8 mouse cellular contexts compared by ENCODE assay signal in the genomic region with DNA sequence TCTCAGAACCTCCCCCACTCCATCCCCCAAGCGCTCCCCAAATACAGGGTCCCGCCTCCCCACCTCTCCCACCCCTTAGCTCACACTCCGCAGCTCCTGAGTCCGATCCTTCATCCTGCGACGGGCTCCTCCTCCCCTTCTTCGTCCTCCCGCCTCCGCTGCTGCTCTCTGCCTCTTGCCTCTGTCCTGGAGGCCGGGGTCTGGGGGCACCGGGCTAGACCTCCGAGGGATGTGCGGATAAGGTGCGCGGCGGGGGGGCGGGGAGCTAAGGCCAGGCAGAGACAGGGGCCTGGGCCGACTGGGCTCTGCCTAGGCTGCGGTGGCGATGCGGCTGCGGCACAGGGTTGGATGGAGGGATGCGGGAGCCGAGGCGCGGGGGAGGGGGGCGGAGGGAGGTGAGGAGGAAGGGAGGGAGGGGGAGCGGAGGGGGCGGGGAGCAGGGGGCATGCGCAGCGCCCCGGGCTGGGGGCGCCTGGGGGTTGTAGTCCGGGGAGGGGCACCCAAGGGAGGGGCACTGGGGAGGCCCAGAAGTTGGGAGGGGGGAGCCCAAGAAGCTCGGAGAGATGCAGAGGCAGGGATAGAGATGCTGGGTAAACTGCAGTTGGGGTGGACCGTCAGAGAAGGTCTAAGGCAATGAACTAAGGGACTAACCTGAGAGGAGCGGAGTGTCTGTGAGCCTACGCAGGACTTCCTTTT. TPM values are rescaled to one million over a fixed set of nuclear protein-coding genes. Genes with fewer than 3 reads are reported as not detected.
DNase-seq lines count a peak whose midpoint lies in the region; ATAC-seq and TF ChIP-seq lines count a peak whose summit lies in the region.

Gene Stx4a (plus strand): TSS at position 119 of the 696 bp plus-strand sequence.
Gene Stx1b (minus strand): TSS at position 374 of the 696 bp plus-strand sequence.

- no peak for TF ChIP-seq CTCF in hindbrain, postnatal 0 days (IDR thresholded peaks at IDR 0.05; ENCODE audit: low read depth)

- H3K4me3 ChIP-seq in brown adipose tissue, adult 24 weeks (ENCODE audit: insufficient read depth, low read depth, low read length): peak within 1 kb of the TSS; percentile 41; the same call in 1 of the 2 replicates
- H3K4me3 ChIP-seq in forebrain, embryonic 12.5 days (replicated peaks): peak within 1 kb of the TSS; percentile 69
- peak within 1 kb of the TSS; percentile 83 for H3K4me3 ChIP-seq in hindbrain, postnatal 0 days (ENCODE audit: low read length)

- no peaks in the 10 kb centered on the region for H3K9me3 ChIP-seq in forebrain, embryonic 12.5 days
- no peaks in the 10 kb centered on the region for H3K9me3 ChIP-seq in hindbrain, postnatal 0 days (ENCODE audit: low read length)

- peaks cover 4% of the 10 kb centered on the region; the same call in 1 of the 2 replicates for H3K4me1 ChIP-seq in brown adipose tissue, adult 24 weeks (ENCODE audit: control insufficient read depth, insufficient read depth, insufficient read length, low read length)
- H3K4me1 ChIP-seq in forebrain, embryonic 12.5 days: peaks cover 21% of the 10 kb centered on the region
- H3K4me1 ChIP-seq in hindbrain, postnatal 0 days (ENCODE audit: insufficient read depth, low read length): 0 out of 2 replicates have a peak, but pooled peaks cover 11% of the 10 kb centered on the region

- no peaks in the 10 kb centered on the region for H3K27me3 ChIP-seq in forebrain, embryonic 12.5 days
- no peaks in the 10 kb centered on the region for H3K27me3 ChIP-seq in hindbrain, postnatal 0 days (ENCODE audit: insufficient read depth, low read length)

- peak; percentile 93 for DNase-seq in heart, adult 11 months
- DNase-seq in heart, adult 18-20 months: no peak
- peak; percentile 87 for DNase-seq in hindbrain, postnatal 0 days (ENCODE audit: low spot score)
- peak; percentile 38 for DNase-seq in liver
- DNase-seq in right cerebral cortex, postnatal 25 days: peak; percentile 76

- H3K36me3 ChIP-seq in forebrain, embryonic 12.5 days (replicated peaks): no peaks in the 10 kb centered on the region
- H3K36me3 ChIP-seq in hindbrain, postnatal 0 days (ENCODE audit: insufficient read depth, low read length): no peaks in the 10 kb centered on the region

- H3K27ac ChIP-seq in brown adipose tissue, adult 24 weeks (replicated peaks; ENCODE audit: low read depth, low read length): no peak within 1 kb of the TSS
- peak within 1 kb of the TSS; percentile 80 for H3K27ac ChIP-seq in forebrain, embryonic 12.5 days
- H3K27ac ChIP-seq in hindbrain, postnatal 0 days: peak within 1 kb of the TSS; percentile 93

- H3K4me2 ChIP-seq in forebrain, embryonic 12.5 days: peak within 1 kb of the TSS; percentile 67
- H3K4me2 ChIP-seq in hindbrain, postnatal 0 days (ENCODE audit: low read depth, low read length): peak within 1 kb of the TSS; percentile 68

- peak; percentile 90 for ATAC-seq in forebrain, embryonic 12.5 days (ENCODE audit: low FRiP score)
- ATAC-seq in hindbrain, postnatal 0 days: peak; percentile 88
- no peak for ATAC-seq in erythroblast, adult 5-6 weeks (replicated peaks; ENCODE audit: low FRiP score, poor library complexity, severe bottlenecking)

- 3% methylated on average over 32 of the region's 38 CpGs for WGBS in forebrain, embryonic 12.5 days
- whole genome bisulfite sequencing in hindbrain, postnatal 0 days: 2% methylated on average over 35 of the region's 38 CpGs

- peak within 1 kb of the TSS; percentile 90 for H3K9ac ChIP-seq in forebrain, embryonic 12.5 days
- H3K9ac ChIP-seq in hindbrain, postnatal 0 days (replicated peaks; ENCODE audit: low read length): peak within 1 kb of the TSS; percentile 82

RNA-seq across cellular contexts. Expression of gene Stx4a, which starts in this region (rescaled TPM):
- 10 to 100 TPM; 66.5 to 67.0 TPM for total RNA-seq in heart, adult 18-20 months (2021)
- polyA plus RNA-seq in brown adipose tissue, adult 24 weeks (2012; ENCODE audit: insufficient read depth, insufficient read length, missing spikeins): 89.1 and 91.8 TPM in 2 replicates
- 21.3 and 22.3 TPM in 2 replicates for polyA plus RNA-seq in forebrain, embryonic 12.5 days (2016; fragmentation: Nextera tagmentation; extraction: Ambion mirVana)
- total RNA-seq in hindbrain, postnatal 0 days (2014; rRNA removed): 4.0 and 9.6 TPM in 2 replicates
- 28.4 and 31.8 TPM in 2 replicates for polyA plus RNA-seq in hindbrain, postnatal 0 days (2015; fragmentation: Nextera tagmentation; extraction: Ambion mirVana)
- 9.8 and 24.9 TPM in 2 replicates for total RNA-seq in erythroblast, adult 5-6 weeks (2015; ENCODE audit: low replicate concordance)
- total RNA-seq in erythroblast, adult 5-6 weeks (2017; ENCODE audit: low replicate concordance): 17.0 and 17.9 TPM in 2 replicates

RNA-seq across cellular contexts. Expression of gene Stx1b, which starts in this region (rescaled TPM):
- under 1 TPM; 0.30 to 0.72 TPM for total RNA-seq in heart, adult 18-20 months (2021)
- 4.8 and 8.4 TPM in 2 replicates for polyA plus RNA-seq in brown adipose tissue, adult 24 weeks (2012; ENCODE audit: insufficient read depth, insufficient read length, missing spikeins)
- 11.5 and 17.3 TPM in 2 replicates for polyA plus RNA-seq in forebrain, embryonic 12.5 days (2016; fragmentation: Nextera tagmentation; extraction: Ambion mirVana)
- total RNA-seq in hindbrain, postnatal 0 days (2014; rRNA removed): 69.7 and 72.7 TPM in 2 replicates
- polyA plus RNA-seq in hindbrain, postnatal 0 days (2015; fragmentation: Nextera tagmentation; extraction: Ambion mirVana): 66.6 and 76.3 TPM in 2 replicates
- not detected in 2 replicates for total RNA-seq in erythroblast, adult 5-6 weeks (2015; ENCODE audit: low replicate concordance)
- not detected in 2 replicates for total RNA-seq in erythroblast, adult 5-6 weeks (2017; ENCODE audit: low replicate concordance)

Comparison
In these comparisons a context has a peak if more than half of its experiments do, and no peak if none do; other contexts are left out.
1. RNA of gene Stx1b (total RNA-seq): 69.7 to 72.7 TPM in hindbrain, postnatal 0 days; 0.30 to 0.72 TPM in heart, adult 18-20 months and not detected in erythroblast, adult 5-6 weeks; every median in the first group is over 10 times any median in the second.
2. DNase-seq: peak in heart, adult 11 months (single experiment), hindbrain, postnatal 0 days (single experiment), liver (single experiment) and right cerebral cortex, postnatal 25 days (single experiment); none in heart, adult 18-20 months (0 of 2).
3. Peak in every context shown above with its lines, with median percentiles within 50 percentile points of each other: H3K4me3 ChIP-seq.